Mouse (Mus musculus) C2C12 (cell line): ENCODE results near the gene Rybp.

Experiments
- CTCF ChIP-seq: IDR thresholded peaks from one replicate; pipeline ENCODE4 v1.5.1; 2011; ENCODE audit not compliant: control insufficient read depth, insufficient read depth, insufficient read length
- USF1 ChIP-seq: IDR thresholded peaks from one replicate; pipeline ENCODE4 v1.6.1; 2011; ENCODE audit warnings: low read depth, mild to moderate bottlenecking, control low read depth, moderate library complexity

GRCm38 (mm10) chr6:100183344-100183743, 103.9 kb downstream of the Rybp start:
- TF ChIP-seq CTCF (no peak), USF1 (peak; percentile 92)
